Mouse (Mus musculus) left cerebral cortex, postnatal 25 days (tissue): Measurements from ENCODE around the gene Upk3a. TPM values are rescaled to one million over a fixed set of nuclear protein-coding genes. Genes with fewer than 3 reads are reported as not detected.

Experiments
- DNase-seq, 2 experiments: peaks; one replicate each; pipeline ENCODE4 v3.0.0; 2022; ENCODE audit warnings: low spot score in 2 of 2, mixed read lengths in 1 of 2
- intact Hi-C: fragments of 180-260 bp; cut with DNase I; formaldehyde crosslinking; loops from one replicate; pipeline ENCODE4 v1.15.1; 2025
- total RNA-seq, 2 experiments: library from RNA; stranded (reverse); gene quantifications; 2 replicates each; pipeline ENCODE4 v1.2.3; 2021

The Upk3a gene
- not detected for total RNA-seq

DNA sequence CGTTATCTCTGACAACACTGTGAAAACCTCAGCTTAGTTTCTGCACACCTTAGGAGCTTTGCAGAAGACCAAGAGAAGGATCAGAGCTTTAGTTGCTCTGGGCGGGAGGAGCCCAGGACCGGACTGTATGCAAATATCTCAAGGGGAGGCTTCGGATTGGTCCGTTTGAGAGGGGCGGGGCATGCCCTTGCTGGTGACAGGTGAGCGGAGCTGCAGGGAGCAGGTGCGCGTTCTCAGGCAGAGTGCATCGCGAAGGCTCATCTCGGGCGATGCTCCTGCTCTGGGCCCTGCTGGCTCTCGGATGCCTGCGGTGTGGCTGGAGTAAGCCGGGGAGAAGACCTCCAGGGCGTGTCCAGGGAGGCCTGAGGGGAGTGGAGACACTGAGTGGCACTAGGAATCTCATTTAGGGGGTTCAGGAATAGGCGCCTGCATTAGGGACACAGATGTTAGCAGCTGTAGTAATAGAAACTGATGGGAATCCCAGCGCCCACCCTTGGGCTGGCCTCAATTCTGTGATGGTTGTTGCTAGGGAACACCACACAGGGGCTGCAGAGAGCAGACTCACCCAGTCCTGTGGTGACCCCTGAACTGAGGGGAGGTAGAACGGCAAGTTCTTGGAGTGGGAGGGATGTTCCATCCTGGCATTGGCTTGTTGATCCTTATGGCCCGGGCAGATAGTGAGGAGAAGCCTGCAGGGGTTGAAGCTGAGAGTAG lies at the start of gene Upk3a:
Upk3a (plus strand) TSS at position 191 of the 714 bp plus-strand sequence.
- intact Hi-C loops, result loop anchor here (1.0 kb wide), 1 partner anchor 16 kb away; no protein-coding TSS in a partner anchor
- no peak for DNase-seq

DNA sequence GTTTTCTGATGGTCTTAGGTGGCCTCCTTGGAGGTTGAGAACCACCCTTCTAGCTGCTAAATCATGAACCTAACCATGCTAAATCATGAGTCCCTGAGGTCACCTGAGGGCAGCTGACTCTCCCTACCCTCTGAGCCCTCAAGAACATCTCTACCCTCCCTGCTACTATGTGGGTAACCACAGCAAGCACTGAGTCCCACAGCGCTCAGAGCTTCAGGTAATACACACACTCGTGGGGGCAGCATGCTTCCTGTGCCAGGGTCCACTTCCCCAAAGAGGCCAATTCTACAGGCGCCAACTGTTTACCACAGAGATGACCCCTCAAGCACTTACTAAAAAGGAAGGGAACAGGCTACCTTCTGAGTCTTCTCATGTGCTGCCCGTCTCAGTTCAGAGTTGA lies 48.4 kb upstream of the Upk3a start:
- DNase-seq, result no peak
- intact Hi-C loops, result no loop called here

- no peak for DNase-seq
- intact Hi-C loops, result no loop called here
These were observed 43.9 kb upstream of the Upk3a start for GRCm38 (mm10) chr15:84972860-84973543.

DNA sequence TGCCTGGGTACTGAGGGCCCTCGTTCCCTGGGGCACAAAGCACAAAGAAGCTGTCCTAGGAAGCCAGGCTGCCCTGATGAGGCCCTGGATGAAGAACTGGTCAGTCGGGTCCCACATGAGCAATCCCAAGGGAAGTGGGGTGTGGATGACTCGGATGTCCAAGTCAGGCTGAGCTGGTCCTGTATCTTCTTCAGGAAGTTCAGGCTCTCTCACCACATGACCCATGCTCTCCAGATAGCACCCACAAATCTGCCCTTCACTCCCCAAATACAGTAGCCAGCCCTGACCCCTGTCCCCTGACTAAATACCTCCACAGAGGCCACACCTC lies 43.4 kb upstream of the Upk3a start:
- peak in 1 of 2 experiments; percentile 59 for DNase-seq
- intact Hi-C loops, result no loop called here

- intact Hi-C loops, result no loop called here
- DNase-seq, result peak; percentile 73 to 92
These were observed 41.2 kb upstream of the Upk3a start for GRCm38 (mm10) chr15:84975729-84976128.

- peak in 1 of 2 experiments; percentile 65 for DNase-seq
- intact Hi-C loops, result no loop called here
These were observed 35.2 kb upstream of the Upk3a start for GRCm38 (mm10) chr15:84981609-84982313.

DNA sequence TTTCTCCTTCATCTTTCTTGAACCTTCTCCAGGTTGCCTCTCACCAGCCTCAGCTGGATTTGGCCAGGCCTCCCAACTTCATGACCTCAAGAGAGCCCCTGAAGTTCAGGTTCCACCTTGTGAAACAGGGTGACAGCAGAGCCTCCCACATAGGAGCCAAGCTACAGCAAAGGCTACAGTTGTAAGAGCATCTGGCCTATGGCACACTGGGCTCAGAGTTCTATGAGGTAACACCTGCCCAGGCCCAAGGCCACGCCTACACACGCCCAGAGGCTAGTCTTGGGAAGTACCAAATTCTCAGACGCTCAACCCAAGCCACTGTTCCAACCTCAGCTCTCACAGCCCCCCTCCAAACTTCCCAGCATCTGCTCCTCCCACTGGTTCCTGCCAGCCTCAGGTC lies 34.1 kb upstream of the Upk3a start:
- intact Hi-C loops, result no loop called here
- no peak for DNase-seq

- no peak for DNase-seq
- intact Hi-C loops, result no loop called here
These were observed 33.2 kb upstream of the Upk3a start for GRCm38 (mm10) chr15:84983721-84984120.

DNA sequence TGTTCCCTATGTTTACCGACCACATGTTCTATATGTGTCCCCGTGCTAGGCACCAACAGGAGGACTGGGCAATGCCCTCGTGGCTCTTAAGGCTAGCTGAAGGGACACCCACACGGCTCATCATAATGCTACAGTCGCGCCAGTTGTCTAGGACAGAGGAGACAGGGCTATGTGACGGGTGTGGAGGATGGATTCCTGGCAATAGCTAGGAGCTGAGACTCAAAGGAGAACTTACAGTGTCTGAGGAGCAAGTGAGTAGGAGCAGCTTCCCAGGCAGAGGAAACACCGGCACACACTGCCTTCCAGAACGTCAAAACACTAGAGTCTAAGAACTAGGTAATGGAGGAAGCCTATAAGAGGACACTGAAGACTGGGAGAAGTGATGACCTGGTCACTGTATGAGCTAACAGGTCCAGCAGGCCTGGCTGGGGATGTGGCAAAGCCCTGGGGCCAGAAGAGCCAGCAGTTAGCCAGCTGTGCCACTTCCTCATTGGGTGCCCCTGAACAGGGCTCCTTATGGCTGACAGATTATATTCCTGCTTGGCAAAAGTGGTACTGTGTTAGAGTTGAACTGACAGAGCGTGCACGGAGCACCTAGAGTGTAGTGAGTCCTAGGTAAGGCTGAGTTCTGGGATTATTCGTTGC lies 31.3 kb upstream of the Upk3a start:
- intact Hi-C loops, result loop anchor here (2.0 kb wide), 1 partner anchor 25 kb away; no protein-coding TSS in a partner anchor
- DNase-seq, result peak in 1 of 2 experiments; percentile 59

DNA sequence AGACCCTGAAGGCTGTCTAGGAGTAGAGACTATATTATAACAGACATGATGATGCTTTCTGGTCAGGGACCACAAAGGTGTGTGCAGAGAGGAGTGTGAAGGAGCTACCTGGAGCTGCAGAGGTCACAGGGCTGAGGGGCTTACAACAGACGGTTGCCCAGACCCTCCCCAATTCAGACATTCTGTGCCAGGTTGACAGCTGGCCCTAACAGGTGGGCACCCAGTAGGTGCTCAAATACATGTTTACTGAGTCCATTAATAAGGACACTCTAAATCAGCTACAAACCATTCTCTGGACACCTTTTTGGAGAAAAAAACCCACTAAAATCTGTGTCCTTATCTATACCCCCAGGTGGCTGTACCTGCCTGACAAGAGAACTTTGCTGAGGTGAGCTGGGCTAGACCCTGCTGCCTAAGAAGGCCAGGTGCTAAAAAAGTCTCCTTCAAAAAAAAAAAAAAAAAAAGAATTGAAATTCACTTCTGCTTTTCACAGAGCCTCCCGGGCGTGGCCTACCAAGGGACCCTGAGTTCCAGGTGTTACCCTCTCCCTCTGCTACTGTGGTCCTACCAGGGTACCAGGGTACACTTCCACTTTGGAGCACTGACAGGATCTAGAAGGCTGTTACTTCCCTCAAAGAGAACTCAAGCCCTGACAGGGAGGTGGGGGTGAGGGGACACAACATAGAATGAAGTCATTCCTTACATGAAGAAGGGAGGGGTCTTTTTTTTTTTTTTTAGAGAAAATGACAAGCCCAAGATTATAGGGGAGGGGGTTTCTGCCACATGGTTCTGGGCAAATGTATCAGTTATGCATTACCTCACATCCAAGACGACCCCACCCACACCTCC lies 30.5 kb upstream of the Upk3a start:
- intact Hi-C loops, result loop anchor here (2.0 kb wide), 1 partner anchor 26 kb away; no protein-coding TSS in a partner anchor
- no peak for DNase-seq

DNA sequence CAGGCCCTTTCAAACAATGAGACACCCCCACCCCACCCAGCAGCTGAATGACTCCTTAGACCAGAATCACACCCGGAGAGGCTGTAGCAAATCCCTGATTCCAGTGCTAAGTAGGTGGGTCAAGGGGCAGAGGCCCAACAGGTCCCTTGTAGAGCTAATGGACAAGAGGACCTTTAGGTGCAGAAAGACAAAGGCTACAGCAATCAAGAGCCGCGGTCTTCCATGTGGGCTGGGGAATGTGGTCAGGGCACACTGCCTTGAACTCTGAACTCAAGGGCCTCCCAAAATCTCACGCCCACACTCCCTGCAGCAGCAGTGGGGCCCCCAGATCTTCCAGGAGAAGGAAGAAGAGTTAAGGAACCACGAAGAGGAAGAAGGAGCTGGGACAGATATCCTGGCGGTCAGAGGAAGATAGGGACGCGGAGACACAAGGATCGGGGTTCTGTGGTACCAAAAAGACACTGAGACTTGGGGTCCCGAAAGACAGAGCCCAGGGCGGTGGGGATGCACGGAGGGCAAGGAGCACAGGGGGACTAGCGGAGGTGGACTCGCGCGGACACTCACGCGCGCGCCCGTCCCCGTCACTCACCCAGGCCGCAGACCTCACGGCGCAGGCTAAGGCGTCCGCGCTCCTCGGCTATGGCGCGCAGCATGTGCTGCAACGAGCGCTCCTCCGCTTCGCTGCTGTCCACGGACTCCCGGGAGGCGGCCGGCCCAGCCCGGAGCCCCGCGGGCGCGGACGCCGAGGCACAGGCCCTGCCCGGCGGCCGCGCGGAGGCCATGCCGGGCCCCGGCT lies 29.7 kb upstream of the Upk3a start:
- intact Hi-C loops, result loop anchor here (2.0 kb wide), 1 partner anchor 26 kb away; no protein-coding TSS in a partner anchor
- peak in 1 of 2 experiments; percentile 57 for DNase-seq

- intact Hi-C loops, result loop anchor here (2.0 kb wide), 1 partner anchor 27 kb away; no protein-coding TSS in a partner anchor
- peak; percentile 86 to 92 for DNase-seq
These were observed 28.8 kb upstream of the Upk3a start, which contains the start of gene 5031439G07Rik for GRCm38 (mm10) chr15:84987874-84988825. Gene 5031439G07Rik (minus strand): TSS chr15:84988551.

DNA sequence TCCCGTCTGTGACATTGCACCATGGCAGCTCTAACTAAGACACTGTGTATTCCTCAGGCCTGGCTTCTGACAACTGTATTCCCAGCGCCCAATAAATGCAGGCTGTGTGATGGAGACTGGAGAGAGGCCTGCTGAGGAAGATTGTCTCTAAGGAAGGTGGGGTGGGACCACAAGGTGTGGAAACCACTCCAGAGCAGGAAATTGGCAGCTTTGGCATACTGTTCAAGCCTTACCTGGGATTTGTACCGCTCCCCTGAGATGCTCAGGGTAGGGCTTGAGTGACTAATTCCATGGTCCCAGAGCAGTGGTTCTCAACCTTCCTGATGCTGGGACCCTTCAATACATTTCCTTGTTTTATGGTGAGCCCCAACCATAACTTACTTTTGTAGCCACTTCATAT lies 27.8 kb upstream of the Upk3a start:
- intact Hi-C loops, result no loop called here
- DNase-seq, result no peak

DNA sequence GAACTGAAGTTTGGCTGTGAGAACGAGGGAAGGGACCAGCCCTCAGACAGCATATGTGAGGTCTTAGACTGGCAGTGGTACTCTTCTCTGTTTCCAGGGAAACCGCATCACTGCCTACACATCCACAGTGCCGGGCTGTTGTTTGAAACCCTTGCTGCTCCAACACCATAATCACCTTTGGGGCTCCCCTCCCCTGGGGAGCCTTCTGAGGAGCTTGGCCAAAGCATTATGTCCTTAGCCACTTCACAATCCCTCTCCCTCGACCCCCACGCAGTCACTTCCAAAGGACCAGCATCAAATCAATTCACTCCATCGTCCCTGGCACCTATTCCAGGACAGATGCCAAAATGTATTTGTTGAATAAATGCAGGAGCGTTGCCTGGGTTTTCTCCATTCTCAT lies 27.2 kb upstream of the Upk3a start:
- intact Hi-C loops, result no loop called here
- peak; percentile 58 to 68 for DNase-seq

- peak in 1 of 2 experiments; percentile 46 for DNase-seq
- intact Hi-C loops, result no loop called here
These were observed 22.4 kb upstream of the Upk3a start for GRCm38 (mm10) chr15:84994498-84994897.

GRCm38 (mm10) chr15:84995041-84995440 lies 21.9 kb upstream of the Upk3a start:
- intact Hi-C loops, result loop anchor here (5.0 kb wide), 3 partner anchors 38 to 238 kb away; no protein-coding TSS in a partner anchor
- no peak for DNase-seq

DNA sequence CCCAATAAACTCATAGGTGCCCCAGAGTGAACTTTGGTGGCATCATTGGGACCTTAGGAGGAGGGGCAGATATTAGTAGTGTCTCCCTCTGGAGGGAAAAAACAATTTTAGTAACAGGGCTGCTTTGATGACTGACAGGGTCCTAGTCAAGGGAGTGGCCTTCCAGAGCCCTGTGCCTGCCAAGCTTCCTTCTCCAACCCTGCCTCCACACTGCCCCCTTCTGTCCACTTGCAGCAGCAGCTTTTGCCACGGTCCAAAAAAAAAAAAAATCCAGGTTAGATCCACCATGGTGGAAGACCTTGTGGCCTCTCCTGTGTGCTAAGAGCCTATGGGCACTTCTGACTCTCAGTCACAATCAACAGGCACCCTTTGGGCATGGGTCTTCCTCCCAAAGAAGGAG lies 21.0 kb upstream of the Upk3a start:
- intact Hi-C loops, result loop anchor here (5.0 kb wide), 3 partner anchors 39 to 239 kb away; no protein-coding TSS in a partner anchor
- no peak for DNase-seq
